Mouse (Mus musculus): ENCODE data around the gene Adgrf3. TPM values are rescaled to one million over a fixed set of nuclear protein-coding genes. Genes with fewer than 3 reads are reported as not detected.

The Adgrf3 gene
- polyA plus RNA-seq, 1 experiment from 2014 or later, result not detected

GRCm38 (mm10) chr5:30195340-30195739, 10.2 kb downstream of the Adgrf3 start:
- no peak for DNase-seq (ENCODE audit: low spot score)
- no peak overlapping the region for H3K4me3 ChIP-seq
- H3K27ac ChIP-seq (replicated peaks), result no peak overlapping the region
- no peaks in the 10 kb centered on the region for H3K4me1 ChIP-seq
- no peaks in the 10 kb centered on the region for H3K9me3 ChIP-seq
- no peaks in the 10 kb centered on the region for H3K27me3 ChIP-seq (replicated peaks; ENCODE audit: low read depth, poor library complexity, severe bottlenecking)
- WGBS, result 91% methylated on average over 5 of the region's 5 CpGs
- H3K36me3 ChIP-seq (replicated peaks), result no peaks in the 10 kb centered on the region

- no peak overlapping the region for H3K27ac ChIP-seq (replicated peaks)
- H3K9me3 ChIP-seq, result no peaks in the 10 kb centered on the region
- H3K27me3 ChIP-seq (replicated peaks; ENCODE audit: low read depth, poor library complexity, severe bottlenecking), result no peaks in the 10 kb centered on the region
- DNase-seq (ENCODE audit: low spot score), result no peak
- no peak overlapping the region for H3K4me3 ChIP-seq
- no peaks in the 10 kb centered on the region for H3K4me1 ChIP-seq
- peaks cover 13% of the 10 kb centered on the region for H3K36me3 ChIP-seq (replicated peaks)
- WGBS, result 86% methylated on average over 1 of the region's 1 CpGs
Measured at GRCm38 (mm10) chr5:30192452-30192851, 13.1 kb downstream of the Adgrf3 start.

- 91% methylated on average over 12 of the region's 12 CpGs for WGBS
- no peak for DNase-seq (ENCODE audit: low spot score)
- Histone ChIP-seq H3K9me3 (no peaks in the 10 kb centered on the region), H3K27ac (replicated peaks) (no peak overlapping the region), H3K4me1 (no peaks in the 10 kb centered on the region), H3K27me3 (replicated peaks; ENCODE audit: low read depth, poor library complexity, severe bottlenecking) (no peaks in the 10 kb centered on the region), H3K36me3 (replicated peaks) (peaks cover 46% of the 10 kb centered on the region), H3K4me3 (no peak overlapping the region)
Measured at GRCm38 (mm10) chr5:30187687-30188485, 17.6 kb downstream of the Adgrf3 start.

GRCm38 (mm10) chr5:30175811-30176210, 29.7 kb downstream of the Adgrf3 start:
- no peak for DNase-seq (ENCODE audit: low spot score)
- H3K4me3 ChIP-seq, result no peak overlapping the region
- 24% methylated on average over 4 of the region's 4 CpGs for WGBS
- H3K27me3 ChIP-seq (replicated peaks; ENCODE audit: low read depth, poor library complexity, severe bottlenecking), result peaks cover 15% of the 10 kb centered on the region
- H3K36me3 ChIP-seq (replicated peaks), result peaks cover 75% of the 10 kb centered on the region
- H3K27ac ChIP-seq (replicated peaks), result no peak overlapping the region
- peaks cover 34% of the 10 kb centered on the region for H3K4me1 ChIP-seq
- no peaks in the 10 kb centered on the region for H3K9me3 ChIP-seq

- Histone ChIP-seq H3K4me1 (peaks cover 36% of the 10 kb centered on the region), H3K4me3 (no peak overlapping the region), H3K36me3 (replicated peaks) (peaks cover 72% of the 10 kb centered on the region), H3K9me3 (no peaks in the 10 kb centered on the region), H3K27ac (replicated peaks) (no peak overlapping the region), H3K27me3 (replicated peaks; ENCODE audit: low read depth, poor library complexity, severe bottlenecking) (peaks cover 23% of the 10 kb centered on the region)
- 34% methylated on average over 20 of the region's 20 CpGs for WGBS
- peak; percentile 33 for DNase-seq (ENCODE audit: low spot score)
Measured at GRCm38 (mm10) chr5:30172931-30173692, 32.4 kb downstream of the Adgrf3 start.

- Histone ChIP-seq H3K4me3 (0 out of 2 replicates have a peak overlapping the region, but pooled peaks have one; percentile 1), H3K27me3 (replicated peaks; ENCODE audit: low read depth, poor library complexity, severe bottlenecking) (peaks cover 23% of the 10 kb centered on the region), H3K9me3 (no peaks in the 10 kb centered on the region), H3K36me3 (replicated peaks) (peaks cover 71% of the 10 kb centered on the region), H3K4me1 (peaks cover 36% of the 10 kb centered on the region), H3K27ac (replicated peaks) (peak overlapping the region; percentile 27; the same call in 1 of the 2 replicates)
- DNase-seq (ENCODE audit: low spot score), result peak; percentile 71
Measured at GRCm38 (mm10) chr5:30172115-30172514, 33.4 kb downstream of the Adgrf3 start.

- H3K36me3 ChIP-seq (replicated peaks), result peaks cover 61% of the 10 kb centered on the region
- H3K4me1 ChIP-seq, result peaks cover 25% of the 10 kb centered on the region
- peaks cover 23% of the 10 kb centered on the region for H3K27me3 ChIP-seq (replicated peaks; ENCODE audit: low read depth, poor library complexity, severe bottlenecking)
- 86% methylated on average over 5 of the region's 5 CpGs for WGBS
- DNase-seq (ENCODE audit: low spot score), result no peak
- no peaks in the 10 kb centered on the region for H3K9me3 ChIP-seq
- H3K27ac ChIP-seq (replicated peaks), result no peak overlapping the region
- H3K4me3 ChIP-seq, result no peak overlapping the region
Measured at GRCm38 (mm10) chr5:30170303-30170940, 35.1 kb downstream of the Adgrf3 start.

- Histone ChIP-seq H3K27ac (replicated peaks) (no peak overlapping the region), H3K36me3 (replicated peaks) (peaks cover 31% of the 10 kb centered on the region), H3K4me3 (no peak overlapping the region), H3K27me3 (replicated peaks; ENCODE audit: low read depth, poor library complexity, severe bottlenecking) (peaks cover 5% of the 10 kb centered on the region), H3K9me3 (no peaks in the 10 kb centered on the region), H3K4me1 (0 out of 2 replicates have a peak, but pooled peaks cover under 1% of the 10 kb centered on the region)
- no peak for DNase-seq (ENCODE audit: low spot score)
- WGBS, result 91% methylated on average over 5 of the region's 5 CpGs
Measured at GRCm38 (mm10) chr5:30165234-30165946, 40.1 kb downstream of the Adgrf3 start.

- Histone ChIP-seq H3K9me3 (no peaks in the 10 kb centered on the region), H3K27me3 (replicated peaks; ENCODE audit: low read depth, poor library complexity, severe bottlenecking) (no peaks in the 10 kb centered on the region), H3K4me1 (no peaks in the 10 kb centered on the region), H3K36me3 (replicated peaks) (peaks cover 7% of the 10 kb centered on the region), H3K27ac (replicated peaks) (no peak overlapping the region), H3K4me3 (no peak overlapping the region)
- 87% methylated on average over 6 of the region's 6 CpGs for WGBS
- no peak for DNase-seq (ENCODE audit: low spot score)
Measured at GRCm38 (mm10) chr5:30162339-30162738, 43.2 kb downstream of the Adgrf3 start.

- Histone ChIP-seq H3K4me1 (no peaks in the 10 kb centered on the region), H3K27me3 (replicated peaks; ENCODE audit: low read depth, poor library complexity, severe bottlenecking) (no peaks in the 10 kb centered on the region), H3K27ac (replicated peaks) (no peak overlapping the region), H3K9me3 (no peaks in the 10 kb centered on the region), H3K36me3 (replicated peaks) (peaks cover 3% of the 10 kb centered on the region), H3K4me3 (no peak overlapping the region)
- DNase-seq (ENCODE audit: low spot score), result no peak
- WGBS, result 99% methylated on average over 1 of the region's 1 CpGs
Measured at GRCm38 (mm10) chr5:30161836-30162235, 43.7 kb downstream of the Adgrf3 start.

- no peak for DNase-seq (ENCODE audit: low spot score)
- no peak overlapping the region for H3K4me3 ChIP-seq
- no peaks in the 10 kb centered on the region for H3K27me3 ChIP-seq (replicated peaks; ENCODE audit: low read depth, poor library complexity, severe bottlenecking)
- peaks cover 9% of the 10 kb centered on the region for H3K4me1 ChIP-seq
- H3K9me3 ChIP-seq, result no peaks in the 10 kb centered on the region
- H3K36me3 ChIP-seq (replicated peaks), result no peaks in the 10 kb centered on the region
- 87% methylated on average over 6 of the region's 6 CpGs for WGBS
- H3K27ac ChIP-seq (replicated peaks), result no peak overlapping the region
Measured at GRCm38 (mm10) chr5:30159601-30160000, 45.9 kb downstream of the Adgrf3 start.
